Mouse (Mus musculus) kidney, embryonic 14.5 days (tissue): ENCODE measurements at regions not wholly inside any gene's neighbourhood (a gene's known extent, or its start where the extent isn't known, plus 50 kb on each side); places are given as distances from the start of the nearest gene placed in this dataset.

Experiments used
- ATAC-seq: fragments of 200-750 bp; cut with Nextera tagmentation; 2 replicates; pipeline ENCODE4 v1.8.0; 2017; ENCODE audit warnings: moderate number of reproducible peaks, mild to moderate bottlenecking, moderate TSS enrichment, moderate library complexity; ENCODE audit not compliant: low FRiP score, low TSS enrichment
- H3K27ac ChIP-seq: fragments of 300-500 bp; sonication (generic); 2 replicates; pipeline ENCODE4 v1.5.1; 2014; ENCODE audit warnings: low read depth, mild to moderate bottlenecking, low read length, moderate library complexity, mixed read lengths
- H3K27me3 ChIP-seq: fragments of 300-500 bp; sonication (generic); 2 replicates; pipeline ENCODE4 v1.6.1; 2014; ENCODE audit warnings: mild to moderate bottlenecking, low read length; ENCODE audit not compliant: control insufficient read depth, insufficient read depth
- H3K36me3 ChIP-seq: fragments of 300-500 bp; sonication (generic); 2 replicates; pipeline ENCODE4 v1.6.1; 2014; ENCODE audit warnings: low read length, mixed read lengths; ENCODE audit not compliant: control insufficient read depth, insufficient read depth
- H3K4me1 ChIP-seq: fragments of 300-500 bp; sonication (generic); 2 replicates; pipeline ENCODE4 v1.6.1; 2014; ENCODE audit warnings: low read length, mixed read lengths; ENCODE audit not compliant: control insufficient read depth, insufficient read depth
- H3K4me2 ChIP-seq: fragments of 300-500 bp; sonication (generic); replicated peaks from 2 replicates; pipeline ENCODE4 v1.6.1; 2014; ENCODE audit warnings: low read depth, mild to moderate bottlenecking, low read length
- H3K4me3 ChIP-seq: fragments of 300-500 bp; sonication (generic); 2 replicates; pipeline ENCODE4 v1.5.1; 2014; ENCODE audit warnings: mild to moderate bottlenecking, low read length
- H3K9ac ChIP-seq: fragments of 300-500 bp; sonication (generic); 2 replicates; pipeline ENCODE4 v1.6.1; 2014; ENCODE audit warnings: low read depth, mild to moderate bottlenecking, low read length, moderate library complexity
- H3K9me3 ChIP-seq: fragments of 300-500 bp; sonication (generic); 2 replicates; pipeline ENCODE4 v1.6.1; 2016; ENCODE audit warnings: low read length; ENCODE audit not compliant: control insufficient read depth
- WGBS: fragments of 180-500 bp; shearing (Covaris S2); extraction: QIAGEN DNeasy Blood & Tissue Kit; methylation state at CpG from one replicate; pipeline ENCODE4 v1.1.7; 2014; 5-methylcytosine and 5-hydroxymethylcytosine counted together

DNA sequence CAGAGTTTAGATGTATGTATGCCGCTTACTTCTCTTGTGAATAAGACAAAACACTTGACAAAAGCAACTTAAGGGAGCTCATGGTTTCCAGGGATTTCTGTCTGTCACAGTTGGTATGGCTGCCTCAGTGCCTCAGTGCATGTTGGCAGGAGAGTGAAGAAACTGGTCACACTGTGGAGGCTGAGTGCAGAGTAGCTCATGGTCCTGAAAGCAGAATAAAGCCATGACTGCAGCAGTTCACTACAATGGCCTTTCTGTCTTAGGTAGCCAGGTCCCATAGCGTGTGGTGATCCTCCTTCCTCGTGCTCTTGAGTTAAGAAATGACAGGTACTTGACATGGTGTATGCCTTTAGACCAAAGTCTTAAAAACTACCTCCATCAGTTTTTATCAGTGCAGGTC lies 178.0 kb upstream of the Marcks start:
- no peak for ATAC-seq
- Histone ChIP-seq H3K36me3 (no peaks in the 10 kb centered on the region), H3K4me3 (no peak overlapping the region), H3K9ac (no peak overlapping the region), H3K4me1 (no peaks in the 10 kb centered on the region), H3K4me2 (no peak overlapping the region), H3K27ac (no peak overlapping the region), H3K27me3 (no peaks in the 10 kb centered on the region), H3K9me3 (no peaks in the 10 kb centered on the region)
- 93% methylated on average over 3 of the region's 3 CpGs for WGBS

DNA sequence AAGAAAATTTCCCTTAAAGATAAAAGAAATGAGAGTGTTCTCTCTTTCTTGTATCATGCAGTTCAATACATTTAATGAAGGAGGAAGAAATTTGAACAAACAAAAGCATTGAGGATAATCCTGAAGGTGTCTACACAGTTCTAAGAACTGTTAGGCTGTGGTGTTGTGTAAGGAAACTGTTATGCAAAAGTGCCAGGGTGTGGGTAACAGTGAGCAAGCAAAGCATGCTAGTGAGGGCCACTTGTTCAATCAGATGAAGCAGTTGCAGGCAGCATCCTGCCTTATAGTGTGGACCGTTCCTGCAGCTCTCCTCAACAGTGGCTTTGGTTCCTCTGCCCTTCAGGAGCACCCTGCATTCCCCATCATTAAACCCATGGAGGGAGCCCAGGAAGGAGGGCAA lies 177.1 kb upstream of the Marcks start:
- H3K36me3 ChIP-seq, result no peaks in the 10 kb centered on the region
- no peaks in the 10 kb centered on the region for H3K4me1 ChIP-seq
- H3K4me2 ChIP-seq, result no peak overlapping the region
- 96% methylated on average over 1 of the region's 1 CpGs for WGBS
- no peak overlapping the region for H3K9ac ChIP-seq
- no peak overlapping the region for H3K27ac ChIP-seq
- H3K27me3 ChIP-seq, result no peaks in the 10 kb centered on the region
- H3K9me3 ChIP-seq, result no peaks in the 10 kb centered on the region
- no peak overlapping the region for H3K4me3 ChIP-seq
- no peak for ATAC-seq

DNA sequence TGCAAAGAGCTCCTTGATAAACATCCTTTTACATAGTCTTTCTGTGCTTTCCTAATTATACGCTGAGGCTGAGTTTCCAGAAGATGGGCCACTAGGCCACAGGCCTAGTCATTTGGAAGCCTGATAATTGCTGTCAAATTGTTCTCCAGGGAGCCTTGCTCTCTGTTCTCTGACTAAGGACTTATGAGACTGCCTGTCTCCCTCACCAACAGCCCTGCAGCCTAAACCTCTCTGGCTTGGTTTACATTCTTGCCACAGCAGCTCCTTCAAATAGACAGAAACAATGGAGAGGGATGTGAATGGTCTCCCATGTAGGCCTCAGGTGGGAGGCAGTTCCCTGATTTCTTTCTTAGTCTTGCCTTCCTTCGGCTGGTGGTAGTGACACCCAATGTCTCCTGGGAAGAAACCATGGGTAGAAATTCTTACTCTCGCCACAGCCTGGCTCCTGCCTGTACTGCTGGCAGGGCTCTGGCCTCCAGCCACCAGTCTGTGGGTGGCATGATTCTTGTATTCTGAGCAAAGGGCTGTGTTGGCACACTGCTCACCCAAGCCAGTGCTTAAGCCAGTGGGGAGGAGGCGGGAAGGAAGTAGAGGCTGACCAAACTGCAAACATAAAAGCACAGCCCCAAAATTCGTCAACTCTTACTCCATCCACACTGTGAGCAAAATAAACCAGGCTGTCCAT lies 176.2 kb upstream of the Marcks start:
- H3K9ac ChIP-seq, result no peak overlapping the region
- no peaks in the 10 kb centered on the region for H3K27me3 ChIP-seq
- no peak overlapping the region for H3K27ac ChIP-seq
- H3K4me3 ChIP-seq, result no peak overlapping the region
- H3K4me2 ChIP-seq, result no peak overlapping the region
- no peaks in the 10 kb centered on the region for H3K36me3 ChIP-seq
- H3K4me1 ChIP-seq, result no peaks in the 10 kb centered on the region
- WGBS, result 85% methylated on average over 5 of the region's 5 CpGs
- H3K9me3 ChIP-seq, result no peaks in the 10 kb centered on the region
- ATAC-seq, result no peak

DNA sequence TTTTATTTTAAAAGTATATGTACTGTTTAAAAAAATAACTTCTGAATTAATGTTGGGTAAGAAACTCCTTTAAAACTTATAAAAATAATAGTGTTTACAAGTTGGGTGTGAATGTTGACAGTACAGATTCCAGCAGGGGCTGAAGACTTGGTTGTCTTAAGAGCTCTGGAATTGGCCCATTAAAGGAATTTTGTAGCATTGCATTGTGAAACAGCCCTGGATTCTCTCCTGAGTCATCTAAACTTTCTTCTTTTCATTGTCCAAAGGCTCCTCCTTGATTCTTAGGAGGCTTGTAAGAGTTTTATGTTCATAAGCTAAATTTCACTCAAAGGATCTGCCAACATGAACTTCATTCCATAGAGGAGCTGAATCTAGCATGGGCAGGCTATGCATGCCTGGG lies 174.7 kb upstream of the Marcks start:
- Histone ChIP-seq H3K36me3 (no peaks in the 10 kb centered on the region), H3K27me3 (no peaks in the 10 kb centered on the region), H3K9me3 (no peaks in the 10 kb centered on the region), H3K27ac (no peak overlapping the region), H3K4me2 (no peak overlapping the region), H3K9ac (no peak overlapping the region), H3K4me3 (no peak overlapping the region), H3K4me1 (no peaks in the 10 kb centered on the region)
- no peak for ATAC-seq

DNA sequence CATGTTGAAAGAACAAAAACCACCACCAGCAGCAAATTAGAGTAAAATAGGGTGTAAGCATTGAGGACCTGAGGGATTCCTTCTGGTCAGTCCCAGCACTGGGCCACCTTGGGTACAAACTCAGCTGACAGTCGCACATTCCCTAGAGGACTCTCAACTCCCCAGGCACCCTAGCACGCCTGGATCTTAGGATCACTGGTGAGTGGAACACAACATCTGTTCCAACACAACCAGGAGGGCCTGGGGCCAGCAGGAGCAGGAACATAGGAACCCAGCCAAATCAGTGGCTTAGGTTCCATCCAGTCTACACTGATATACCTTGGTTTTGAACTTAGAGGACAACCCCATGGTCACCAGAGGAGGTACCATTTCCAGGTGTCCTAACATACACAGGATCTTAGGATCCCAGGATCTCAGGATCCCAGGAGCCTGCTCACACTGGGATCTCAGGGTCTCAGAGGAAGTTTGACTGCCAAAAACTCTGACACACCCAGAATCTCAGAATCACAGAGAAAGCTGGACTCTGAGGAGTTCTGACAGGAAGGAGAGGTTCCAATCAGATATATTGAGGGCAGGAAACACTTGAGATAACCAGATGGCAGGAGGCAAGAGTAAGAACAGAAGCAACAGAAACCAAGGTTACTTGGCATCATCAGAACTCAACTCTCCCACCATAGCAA lies 171.7 kb upstream of the Marcks start:
- H3K27ac ChIP-seq, result no peak overlapping the region
- H3K36me3 ChIP-seq, result no peaks in the 10 kb centered on the region
- no peaks in the 10 kb centered on the region for H3K4me1 ChIP-seq
- 75% methylated on average over 2 of the region's 2 CpGs for WGBS
- no peaks in the 10 kb centered on the region for H3K9me3 ChIP-seq
- no peaks in the 10 kb centered on the region for H3K27me3 ChIP-seq
- no peak overlapping the region for H3K4me2 ChIP-seq
- H3K9ac ChIP-seq, result no peak overlapping the region
- H3K4me3 ChIP-seq, result no peak overlapping the region
- no peak for ATAC-seq

DNA sequence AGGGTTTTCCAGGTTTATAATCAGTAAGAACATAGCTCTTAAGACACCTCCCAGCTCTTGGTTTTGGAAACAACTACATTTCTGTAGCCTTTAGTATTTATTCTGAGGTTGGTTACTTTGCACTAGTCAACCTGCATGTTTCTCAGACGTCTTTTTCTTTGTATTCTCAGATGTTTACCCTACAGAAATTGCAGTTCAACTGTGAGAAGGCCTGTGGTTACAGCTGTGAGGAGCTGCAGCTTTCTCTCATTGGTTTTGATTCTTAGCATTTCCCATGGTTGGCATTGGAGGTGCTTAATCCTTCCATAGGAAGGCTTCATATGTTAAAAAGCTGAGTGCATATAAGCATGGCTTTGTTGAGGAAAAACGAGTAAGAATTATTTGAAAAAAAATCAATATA lies 165.9 kb upstream of the Marcks start:
- no peak overlapping the region for H3K4me3 ChIP-seq
- H3K27me3 ChIP-seq, result no peaks in the 10 kb centered on the region
- no peak overlapping the region for H3K27ac ChIP-seq
- H3K9ac ChIP-seq, result no peak overlapping the region
- H3K36me3 ChIP-seq, result no peaks in the 10 kb centered on the region
- ATAC-seq, result no peak
- no peaks in the 10 kb centered on the region for H3K4me1 ChIP-seq
- WGBS, result 57% methylated on average over 2 of the region's 2 CpGs
- no peak overlapping the region for H3K4me2 ChIP-seq
- no peaks in the 10 kb centered on the region for H3K9me3 ChIP-seq

DNA sequence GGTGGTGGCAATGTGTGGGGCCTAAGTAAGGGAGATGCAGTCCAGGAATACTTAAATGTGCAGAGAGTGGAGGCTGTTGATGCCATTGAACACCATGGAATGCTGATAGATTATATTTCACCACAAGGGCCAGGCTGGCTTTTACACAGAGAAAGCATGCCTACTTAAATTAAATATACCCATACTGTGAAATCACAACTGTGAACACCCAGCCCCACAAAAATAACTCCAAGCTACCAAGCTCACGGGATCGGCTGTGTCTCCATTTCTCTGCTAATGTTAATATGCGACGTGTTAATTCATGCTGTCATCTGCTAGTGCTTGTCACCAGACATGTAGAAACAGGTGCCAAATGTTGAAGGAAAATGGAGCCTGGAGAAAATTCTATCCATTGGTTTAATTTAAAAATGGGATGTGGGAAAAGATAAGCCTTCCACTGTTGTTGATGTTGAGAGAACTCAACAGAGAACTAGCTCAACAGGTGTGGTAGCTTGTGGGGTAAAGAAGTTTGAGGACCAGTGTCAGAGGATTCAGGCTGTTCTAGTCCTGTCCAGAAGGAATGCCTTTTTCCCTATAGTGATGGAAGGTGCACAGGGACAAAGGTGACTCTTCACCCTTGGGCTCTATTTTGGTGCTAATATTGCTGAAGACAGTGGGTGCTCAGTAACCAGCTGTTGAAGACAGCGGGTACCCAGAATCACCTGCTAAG lies 161.6 kb upstream of the Marcks start:
- no peaks in the 10 kb centered on the region for H3K27me3 ChIP-seq
- H3K9me3 ChIP-seq, result no peaks in the 10 kb centered on the region
- H3K36me3 ChIP-seq, result no peaks in the 10 kb centered on the region
- H3K4me1 ChIP-seq, result no peaks in the 10 kb centered on the region
- WGBS, result 90% methylated on average over 5 of the region's 5 CpGs
- no peak overlapping the region for H3K27ac ChIP-seq
- ATAC-seq, result no peak
- H3K4me2 ChIP-seq, result no peak overlapping the region
- no peak overlapping the region for H3K4me3 ChIP-seq
- no peak overlapping the region for H3K9ac ChIP-seq

DNA sequence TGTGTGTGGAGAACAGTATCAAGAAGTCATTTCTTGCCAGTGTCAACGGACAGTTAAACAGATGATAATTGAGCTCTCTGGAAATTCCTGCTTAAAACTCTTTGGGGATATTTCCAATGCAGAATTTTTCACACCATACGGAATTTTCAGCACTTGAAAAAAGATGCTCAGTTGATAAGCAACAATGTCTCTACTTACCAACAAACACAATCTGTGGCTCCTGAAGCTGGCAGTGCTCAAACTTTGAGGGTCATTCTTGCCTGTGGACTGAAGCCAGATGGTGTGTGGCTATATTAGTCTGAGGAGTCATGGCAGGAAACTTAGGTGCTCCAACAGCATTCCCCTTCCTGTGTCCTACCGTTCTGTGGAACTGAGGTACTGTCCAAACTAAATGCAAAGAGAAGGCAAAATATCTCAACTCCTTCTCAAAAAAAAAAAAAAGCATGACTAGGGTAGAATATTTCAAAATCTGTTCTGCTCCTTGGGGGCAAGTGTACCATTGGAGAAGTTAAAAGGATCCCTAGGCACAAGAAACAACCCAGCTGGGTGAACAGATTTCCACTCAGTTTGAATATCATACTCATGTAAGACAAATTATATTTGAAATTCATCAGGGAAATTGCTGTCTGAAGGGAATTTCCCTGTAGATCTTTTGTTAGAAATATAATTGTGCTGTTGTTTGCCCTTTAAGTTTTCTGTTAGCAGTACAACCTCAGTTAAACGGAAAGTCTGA lies 160.1 kb upstream of the Marcks start:
- ATAC-seq, result no peak
- H3K4me2 ChIP-seq, result no peak overlapping the region
- no peaks in the 10 kb centered on the region for H3K9me3 ChIP-seq
- no peak overlapping the region for H3K27ac ChIP-seq
- H3K9ac ChIP-seq, result no peak overlapping the region
- H3K27me3 ChIP-seq, result no peaks in the 10 kb centered on the region
- no peaks in the 10 kb centered on the region for H3K36me3 ChIP-seq
- WGBS, result 77% methylated on average over 4 of the region's 4 CpGs
- H3K4me1 ChIP-seq, result no peaks in the 10 kb centered on the region
- no peak overlapping the region for H3K4me3 ChIP-seq

DNA sequence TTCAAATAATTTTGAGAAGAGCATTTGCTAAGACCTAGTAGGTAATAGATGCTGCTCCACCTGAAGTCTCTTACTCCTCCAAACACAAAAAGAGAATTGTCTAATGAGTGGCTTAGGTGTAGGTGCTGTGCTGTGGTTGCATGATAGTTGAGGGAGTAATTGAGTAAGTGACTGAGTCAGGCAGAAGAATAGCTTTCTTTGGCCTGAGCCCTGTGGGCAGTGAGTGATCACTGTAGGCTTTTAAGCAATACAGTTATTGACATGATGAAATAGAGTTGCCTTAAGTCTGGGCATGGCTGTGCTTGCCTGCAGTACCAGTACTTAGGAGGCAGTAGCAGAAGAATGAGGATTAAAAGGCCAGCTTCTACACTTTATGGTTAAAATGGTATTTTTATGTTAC lies 155.5 kb upstream of the Marcks start:
- Histone ChIP-seq H3K4me2 (no peak overlapping the region), H3K4me3 (no peak overlapping the region), H3K9me3 (no peaks in the 10 kb centered on the region), H3K27me3 (no peaks in the 10 kb centered on the region), H3K9ac (no peak overlapping the region), H3K36me3 (no peaks in the 10 kb centered on the region), H3K4me1 (0 out of 2 replicates have a peak, but pooled peaks cover 3% of the 10 kb centered on the region), H3K27ac (no peak overlapping the region)
- no peak for ATAC-seq
